Mouse (Mus musculus): ENCODE data around the gene 4930432M17Rik.

DNA sequence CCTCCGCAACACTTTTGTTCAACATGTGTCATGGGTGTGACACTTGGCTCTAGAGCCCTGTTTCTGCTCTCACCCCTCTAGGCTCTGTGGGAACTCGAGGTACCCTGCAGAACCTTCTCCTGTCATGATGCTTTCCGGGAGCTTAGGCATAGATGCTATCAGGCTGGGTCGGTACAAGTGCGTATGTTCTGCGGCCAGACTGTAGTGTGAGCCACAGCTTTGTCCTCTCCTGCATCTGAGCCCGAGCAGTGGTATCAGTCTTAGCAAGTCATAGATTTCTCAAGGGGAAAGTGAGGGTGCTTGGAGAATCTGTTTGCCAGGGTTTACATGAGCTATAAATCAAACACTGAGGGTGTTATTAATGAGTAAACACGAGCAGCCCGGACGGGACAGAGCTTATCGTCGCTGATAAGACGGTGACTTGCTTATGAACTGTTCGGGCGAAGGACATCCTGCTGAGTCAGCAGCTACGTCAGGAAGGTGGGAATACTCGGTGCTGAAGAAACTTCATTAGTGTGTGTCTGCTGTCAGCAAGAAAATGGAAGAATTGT, 42.7 kb downstream of the 4930432M17Rik start:
- TF ChIP-seq POLR2A (IDR thresholded peaks at IDR 0.05; ENCODE audit: low read depth, low read length) (no peak), CTCF (conservative IDR thresholded peaks at IDR 0.05; ENCODE audit: insufficient read depth, insufficient read length, low read depth, low read length) (no peak)
